Mouse (Mus musculus) midbrain, postnatal 0 days (tissue): ENCODE measurements around the gene Nudt6. TPM values are rescaled to one million over a fixed set of nuclear protein-coding genes. Genes with fewer than 3 reads are reported as not detected.

Experiments
- ATAC-seq: fragments of 200-750 bp; cut with Nextera tagmentation; 2 replicates; pipeline ENCODE4 v1.8.0; 2017; ENCODE audit warnings: moderate number of reproducible peaks, mild to moderate bottlenecking, moderate TSS enrichment, moderate library complexity; ENCODE audit not compliant: low FRiP score
- DNase-seq: peaks from one replicate; pipeline ENCODE4 v3.0.0-alpha.2; 2015; ENCODE audit warnings: low spot score
- H3K27ac ChIP-seq: fragments of 300-500 bp; sonication (generic); 2 replicates; pipeline ENCODE4 v1.5.1; 2014; ENCODE audit warnings: low read depth, mild to moderate bottlenecking, low read length, mixed read lengths
- H3K27me3 ChIP-seq: fragments of 300-500 bp; sonication (generic); 2 replicates; pipeline ENCODE4 v1.6.1; 2014; ENCODE audit warnings: low read length, control low read depth, mixed read lengths; ENCODE audit not compliant: insufficient read depth
- H3K36me3 ChIP-seq: fragments of 300-500 bp; sonication (generic); 2 replicates; pipeline ENCODE4 v1.6.1; 2014; ENCODE audit warnings: low read length, control low read depth, mixed read lengths; ENCODE audit not compliant: insufficient read depth
- H3K4me1 ChIP-seq: fragments of 300-500 bp; sonication (generic); 2 replicates; pipeline ENCODE4 v1.6.1; 2014; ENCODE audit warnings: mild to moderate bottlenecking, control low read depth, antibody characterized with exemption, low read length, mixed read lengths; ENCODE audit not compliant: insufficient read depth
- H3K4me2 ChIP-seq: fragments of 300-500 bp; sonication (generic); 2 replicates; pipeline ENCODE4 v1.6.1; 2014; ENCODE audit warnings: low read depth, mild to moderate bottlenecking, low read length, mixed read lengths; ENCODE audit not compliant: poor library complexity, severe bottlenecking
- H3K4me3 ChIP-seq: fragments of 300-500 bp; sonication (generic); 2 replicates; pipeline ENCODE4 v1.5.1; 2014; ENCODE audit warnings: low read depth, mild to moderate bottlenecking, low read length, moderate library complexity
- H3K9ac ChIP-seq: fragments of 300-500 bp; sonication (generic); replicated peaks from 2 replicates; pipeline ENCODE4 v1.6.1; 2014; ENCODE audit warnings: mild to moderate bottlenecking, low read length, moderate library complexity, mixed read lengths; ENCODE audit not compliant: poor library complexity, severe bottlenecking
- H3K9me3 ChIP-seq: fragments of 300-500 bp; sonication (generic); 2 replicates; pipeline ENCODE4 v1.6.1; 2016; ENCODE audit warnings: low read length, control low read depth
- CTCF ChIP-seq: IDR thresholded peaks from 2 replicates; pipeline ENCODE4 v1.5.1; 2016; ENCODE audit warnings: antibody characterized with exemption, mild to moderate bottlenecking
- WGBS: fragments of 180-500 bp; shearing (Covaris S2); extraction: QIAGEN DNeasy Blood & Tissue Kit; methylation state at CpG from one replicate; pipeline ENCODE4 v1.1.7; 2014; 5-methylcytosine and 5-hydroxymethylcytosine counted together
- polyA plus RNA-seq: library from polyadenylated mRNA; unstranded; fragments of >200 nt; fragmentation: Nextera tagmentation; extraction: Ambion mirVana; gene quantifications from 2 replicates; pipeline ENCODE4 v1.2.1, GENCODE M21; 2015
- total RNA-seq: library from RNA; depleted of rRNA; stranded (reverse); fragments of >200 nt; gene quantifications from 2 replicates; pipeline ENCODE4 v1.2.3, GENCODE M21; 2014; rRNA removed

Nudt6 gene
- total and polyA plus RNA-seq, 2 experiments from 2014 or later: 4.3 to 10.9 TPM

GRCm38 (mm10) chr3:37366381-37367053 is 53.5 kb downstream of the Nudt6 start:
- Histone ChIP-seq H3K9ac (no peak overlapping the region), H3K4me2 (no peak overlapping the region), H3K27ac (no peak overlapping the region), H3K4me1 (no peaks in the 10 kb centered on the region), H3K4me3 (no peak overlapping the region), H3K9me3 (no peaks in the 10 kb centered on the region), H3K27me3 (no peaks in the 10 kb centered on the region), H3K36me3 (no peaks in the 10 kb centered on the region)
- no peak for ATAC-seq
- 69% methylated on average over 4 of the region's 4 CpGs for WGBS
- TF ChIP-seq CTCF: no peak
- no peak for DNase-seq

- no peak overlapping the region for H3K9ac ChIP-seq
- no peak overlapping the region for H3K4me2 ChIP-seq
- H3K4me3 ChIP-seq: no peak overlapping the region
- H3K27ac ChIP-seq: no peak overlapping the region
- TF ChIP-seq CTCF: no peak
- no peaks in the 10 kb centered on the region for H3K36me3 ChIP-seq
- ATAC-seq (no peak), DNase-seq (no peak)
- no peaks in the 10 kb centered on the region for H3K27me3 ChIP-seq
- H3K9me3 ChIP-seq: no peaks in the 10 kb centered on the region
- 52% methylated on average over 3 of the region's 3 CpGs for WGBS
- no peaks in the 10 kb centered on the region for H3K4me1 ChIP-seq
Observed at GRCm38 (mm10) chr3:37365976-37366375, 54.0 kb downstream of the Nudt6 start.

GRCm38 (mm10) chr3:37365144-37365543 is 54.9 kb downstream of the Nudt6 start:
- no peak overlapping the region for H3K9ac ChIP-seq
- H3K27me3 ChIP-seq: no peaks in the 10 kb centered on the region
- no peak for DNase-seq
- no peak overlapping the region for H3K4me2 ChIP-seq
- ATAC-seq: no peak
- no peaks in the 10 kb centered on the region for H3K4me1 ChIP-seq
- no peak overlapping the region for H3K27ac ChIP-seq
- TF ChIP-seq CTCF: no peak
- 78% methylated on average over 4 of the region's 4 CpGs for WGBS
- no peaks in the 10 kb centered on the region for H3K36me3 ChIP-seq
- H3K9me3 ChIP-seq: no peaks in the 10 kb centered on the region
- no peak overlapping the region for H3K4me3 ChIP-seq

- ATAC-seq (no peak), DNase-seq (no peak)
- no peaks in the 10 kb centered on the region for H3K4me1 ChIP-seq
- no peak for TF ChIP-seq CTCF
- H3K4me2 ChIP-seq: no peak overlapping the region
- H3K9ac ChIP-seq: no peak overlapping the region
- no peak overlapping the region for H3K4me3 ChIP-seq
- H3K36me3 ChIP-seq: no peaks in the 10 kb centered on the region
- no peak overlapping the region for H3K27ac ChIP-seq
- WGBS: 86% methylated on average over 9 of the region's 9 CpGs
- no peaks in the 10 kb centered on the region for H3K9me3 ChIP-seq
- H3K27me3 ChIP-seq: no peaks in the 10 kb centered on the region
Observed at GRCm38 (mm10) chr3:37360729-37361128, 59.3 kb downstream of the Nudt6 start.

Other genes starting within 250 kb of the Nudt6 start
- not detected in 2 replicates for gene Il21, start 187.6 kb downstream of the Nudt6 start, total RNA-seq
- not detected in 2 replicates for gene Il21, start 187.6 kb downstream of the Nudt6 start, polyA plus RNA-seq
- 2.7 and 6.5 TPM in 2 replicates for gene Bbs12, start 107.7 kb downstream of the Nudt6 start, total RNA-seq
- gene Bbs12, start 107.7 kb downstream of the Nudt6 start, polyA plus RNA-seq: 3.2 TPM in 2 replicates
- gene Cetn4, start 107.5 kb downstream of the Nudt6 start, total RNA-seq: 1.9 and 2.5 TPM in 2 replicates
- 2.7 and 4.0 TPM in 2 replicates for gene Cetn4, start 107.5 kb downstream of the Nudt6 start, polyA plus RNA-seq
- 1.9 and 2.8 TPM in 2 replicates for gene Fgf2, start 71.9 kb downstream of the Nudt6 start, total RNA-seq
- 0.53 and 0.57 TPM in 2 replicates for gene Fgf2, start 71.9 kb downstream of the Nudt6 start, polyA plus RNA-seq
- gene Spata5, start 315 bp downstream of the Nudt6 start, total RNA-seq: 17.4 and 19.5 TPM in 2 replicates
- 18.9 and 20.2 TPM in 2 replicates for gene Spata5, start 315 bp downstream of the Nudt6 start, polyA plus RNA-seq
- 24.9 and 31.9 TPM in 2 replicates for gene Spry1, start 219.7 kb upstream of the Nudt6 start, total RNA-seq
- 5.9 TPM in 2 replicates for gene Spry1, start 219.7 kb upstream of the Nudt6 start, polyA plus RNA-seq